Mouse (Mus musculus) embryonic facial prominence, embryonic 10.5 days (tissue): Measurements from ENCODE around the gene Pitpnm1. TPM values are rescaled to one million over a fixed set of nuclear protein-coding genes. Genes with fewer than 3 reads are reported as not detected.

Experiments
- DNase-seq: peaks from one replicate; pipeline ENCODE4 v3.0.0-alpha.2; 2017; ENCODE audit warnings: low spot score
- H3K27ac ChIP-seq: fragments of 300-500 bp; sonication (generic); replicated peaks from 2 replicates; pipeline ENCODE4 v1.5.1; 2016; ENCODE audit warnings: mild to moderate bottlenecking
- H3K27me3 ChIP-seq: fragments of 300-500 bp; sonication (generic); replicated peaks from 2 replicates; pipeline ENCODE4 v1.6.1; 2016; ENCODE audit warnings: low read depth, mild to moderate bottlenecking; ENCODE audit not compliant: poor library complexity, severe bottlenecking
- H3K36me3 ChIP-seq: fragments of 300-500 bp; sonication (generic); replicated peaks from 2 replicates; pipeline ENCODE4 v1.6.1; 2016; ENCODE audit warnings: mild to moderate bottlenecking, moderate library complexity
- H3K4me1 ChIP-seq: fragments of 300-500 bp; sonication (generic); 2 replicates; pipeline ENCODE4 v1.6.1; 2016
- H3K4me3 ChIP-seq: fragments of 300-500 bp; sonication (generic); 2 replicates; pipeline ENCODE4 v1.5.1; 2016; ENCODE audit warnings: mild to moderate bottlenecking, moderate library complexity
- H3K9me3 ChIP-seq: fragments of 300-500 bp; sonication (generic); 2 replicates; pipeline ENCODE4 v1.6.1; 2016; ENCODE audit warnings: mild to moderate bottlenecking
- WGBS: fragments of 180-500 bp; shearing (Covaris S2); methylation state at CpG from one replicate; pipeline ENCODE4 v1.1.7; 2016; 5-methylcytosine and 5-hydroxymethylcytosine counted together
- polyA plus RNA-seq: library from polyadenylated mRNA; unstranded; fragments of >200 nt; fragmentation: Nextera tagmentation; extraction: Ambion mirVana; gene quantifications from 2 replicates; pipeline ENCODE4 v1.2.1, GENCODE M21; 2016

Gene Pitpnm1
- polyA plus RNA-seq, 1 experiment from 2014 or later, result 11.0 TPM

- Histone ChIP-seq H3K36me3 (no peaks in the 10 kb centered on the region), H3K4me3 (no peak overlapping the region), H3K4me1 (no peaks in the 10 kb centered on the region), H3K27me3 (peaks cover 3% of the 10 kb centered on the region; the same call in 1 of the 2 replicates), H3K9me3 (no peaks in the 10 kb centered on the region), H3K27ac (no peak overlapping the region)
- no peak for DNase-seq
- WGBS, result 75% methylated on average over 6 of the region's 6 CpGs
These were observed 10.7 kb upstream of the Pitpnm1 start for GRCm38 (mm10) chr19:4089128-4089527.

- DNase-seq, result no peak
- Histone ChIP-seq H3K4me1 (no peaks in the 10 kb centered on the region), H3K36me3 (no peaks in the 10 kb centered on the region), H3K9me3 (no peaks in the 10 kb centered on the region), H3K27ac (no peak overlapping the region), H3K27me3 (no peaks in the 10 kb centered on the region), H3K4me3 (no peak overlapping the region)
- 85% methylated on average over 3 of the region's 3 CpGs for WGBS
These were observed 9.4 kb upstream of the Pitpnm1 start for GRCm38 (mm10) chr19:4090446-4090845.

DNA sequence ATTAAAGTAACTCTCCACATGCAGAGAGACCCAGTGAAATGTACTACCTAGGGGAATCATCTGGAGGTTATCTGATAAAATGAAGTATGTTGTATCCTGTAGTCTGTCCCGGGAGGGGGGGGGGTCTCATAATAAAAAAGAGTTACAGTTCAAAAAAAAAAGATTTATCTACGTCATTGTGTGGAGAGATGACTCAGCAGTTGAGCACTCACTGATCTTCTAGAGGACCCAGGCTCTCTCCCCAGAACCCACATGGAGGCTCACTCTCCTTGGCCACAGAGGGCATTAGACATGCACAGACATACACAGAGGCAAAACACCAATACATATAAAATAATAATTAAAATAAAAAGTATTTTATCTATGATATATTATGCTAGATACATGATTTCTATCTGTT, 8.4 kb upstream of the Pitpnm1 start:
- no peak overlapping the region for H3K4me3 ChIP-seq
- no peaks in the 10 kb centered on the region for H3K9me3 ChIP-seq
- no peak overlapping the region for H3K27ac ChIP-seq
- H3K27me3 ChIP-seq, result no peaks in the 10 kb centered on the region
- no peak for DNase-seq
- H3K36me3 ChIP-seq, result no peaks in the 10 kb centered on the region
- 72% methylated on average over 2 of the region's 2 CpGs for WGBS
- H3K4me1 ChIP-seq, result peaks cover 6% of the 10 kb centered on the region

DNA sequence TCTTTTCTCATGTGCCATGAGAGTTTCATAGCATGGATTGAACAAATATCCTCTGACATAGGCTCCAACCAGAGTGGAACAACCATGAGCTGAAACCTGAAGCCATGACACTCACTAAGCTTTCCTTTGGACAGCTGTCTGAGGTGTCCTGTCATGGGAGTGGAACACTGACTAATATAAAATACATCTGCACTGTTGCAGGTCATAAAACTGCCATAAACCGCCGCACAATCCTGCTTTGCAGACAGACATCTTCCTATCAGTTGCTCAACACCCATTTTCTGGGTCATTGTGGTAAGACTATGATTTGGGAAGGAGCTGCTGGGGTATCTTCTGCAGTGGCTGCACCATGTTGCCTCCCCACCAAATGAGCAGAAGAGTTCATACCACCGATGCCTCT, 7.0 kb upstream of the Pitpnm1 start:
- 90% methylated on average over 3 of the region's 3 CpGs for WGBS
- H3K27ac ChIP-seq, result no peak overlapping the region
- peaks cover 17% of the 10 kb centered on the region for H3K4me1 ChIP-seq

DNA sequence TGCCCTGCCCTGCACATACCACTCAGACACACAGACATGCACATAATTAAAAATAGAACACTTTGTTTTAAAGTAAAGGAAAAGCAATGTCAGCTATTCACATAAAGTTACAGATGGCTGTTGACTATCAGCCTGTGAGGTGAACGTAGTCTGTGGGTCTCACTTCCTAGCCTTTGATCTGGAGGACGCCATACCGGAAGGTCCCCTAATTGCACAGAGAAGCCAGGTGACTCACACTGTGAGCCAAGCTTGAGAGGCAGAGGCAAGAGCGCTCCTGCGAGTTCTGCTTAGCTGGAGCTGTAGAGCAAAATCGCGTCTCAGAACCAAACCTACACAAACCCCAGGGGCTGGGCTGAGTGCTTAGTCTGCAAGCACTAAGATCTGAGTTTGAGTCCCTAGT, 6.0 kb upstream of the Pitpnm1 start:
- no peaks in the 10 kb centered on the region for H3K36me3 ChIP-seq
- peaks cover 6% of the 10 kb centered on the region for H3K27me3 ChIP-seq
- H3K9me3 ChIP-seq, result no peaks in the 10 kb centered on the region
- H3K4me1 ChIP-seq, result peaks cover 28% of the 10 kb centered on the region
- WGBS, result 74% methylated on average over 7 of the region's 7 CpGs
- H3K4me3 ChIP-seq, result no peak overlapping the region
- no peak overlapping the region for H3K27ac ChIP-seq
- DNase-seq, result no peak

More for the DNA sequence above, 7.0 kb upstream of the Pitpnm1 start:
- DNase-seq, result no peak
- Histone ChIP-seq H3K27me3 (no peaks in the 10 kb centered on the region), H3K36me3 (no peaks in the 10 kb centered on the region), H3K9me3 (no peaks in the 10 kb centered on the region), H3K4me3 (no peak overlapping the region)

DNA sequence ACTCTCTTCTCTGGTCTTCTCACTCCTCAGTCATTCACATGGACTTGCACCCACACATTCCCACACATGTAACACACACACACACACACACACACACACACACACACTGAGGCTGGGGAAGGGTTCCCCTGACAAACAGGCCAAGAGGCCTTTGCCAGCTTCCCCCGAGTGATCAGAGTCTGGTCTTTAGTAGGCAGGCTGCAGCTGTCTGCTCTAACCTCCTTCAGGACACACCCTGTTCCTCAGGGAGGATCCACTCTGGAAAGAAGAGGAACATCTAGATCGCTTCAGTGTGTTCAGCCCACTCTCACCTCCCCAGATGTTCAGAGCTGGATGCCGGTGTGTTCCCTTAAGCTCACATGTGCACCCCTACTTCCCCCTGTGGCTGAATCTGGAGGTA, 5.5 kb upstream of the Pitpnm1 start:
- H3K36me3 ChIP-seq, result no peaks in the 10 kb centered on the region
- peaks cover 11% of the 10 kb centered on the region for H3K27me3 ChIP-seq
- DNase-seq, result no peak
- peaks cover 33% of the 10 kb centered on the region for H3K4me1 ChIP-seq
- 79% methylated on average over 3 of the region's 3 CpGs for WGBS
- no peak overlapping the region for H3K4me3 ChIP-seq
- no peaks in the 10 kb centered on the region for H3K9me3 ChIP-seq
- H3K27ac ChIP-seq, result no peak overlapping the region

DNA sequence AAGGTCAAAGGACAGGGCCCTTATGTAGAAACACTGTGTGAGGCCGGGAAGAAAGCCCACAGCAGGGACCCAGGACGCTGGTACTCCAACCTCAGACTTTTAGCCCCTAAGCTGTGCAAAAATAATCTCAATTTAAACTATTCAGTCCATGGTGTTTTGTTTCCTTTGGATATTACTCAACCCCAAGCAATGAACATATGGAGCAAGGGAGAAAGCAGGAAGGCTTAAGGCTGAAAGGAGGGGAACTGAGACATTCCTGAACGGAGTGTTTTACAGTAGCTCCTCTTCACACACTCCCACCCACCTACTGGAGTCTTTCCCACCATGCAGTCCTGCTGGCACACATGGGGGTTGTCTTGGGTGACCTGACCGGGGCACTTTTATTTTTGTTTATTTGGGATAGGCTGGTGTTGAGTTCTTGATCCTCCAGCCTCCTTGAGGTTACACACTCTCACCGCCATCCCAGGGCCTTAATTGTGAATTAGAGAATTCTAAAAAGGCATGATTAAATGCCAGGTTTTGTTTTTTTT, 5.0 kb upstream of the Pitpnm1 start:
- H3K9me3 ChIP-seq, result no peaks in the 10 kb centered on the region
- DNase-seq, result no peak
- peaks cover 38% of the 10 kb centered on the region for H3K4me1 ChIP-seq
- H3K27me3 ChIP-seq, result peaks cover 16% of the 10 kb centered on the region
- WGBS, result 79% methylated on average over 5 of the region's 5 CpGs
- no peak overlapping the region for H3K4me3 ChIP-seq
- H3K36me3 ChIP-seq, result no peaks in the 10 kb centered on the region
- H3K27ac ChIP-seq, result no peak overlapping the region

DNA sequence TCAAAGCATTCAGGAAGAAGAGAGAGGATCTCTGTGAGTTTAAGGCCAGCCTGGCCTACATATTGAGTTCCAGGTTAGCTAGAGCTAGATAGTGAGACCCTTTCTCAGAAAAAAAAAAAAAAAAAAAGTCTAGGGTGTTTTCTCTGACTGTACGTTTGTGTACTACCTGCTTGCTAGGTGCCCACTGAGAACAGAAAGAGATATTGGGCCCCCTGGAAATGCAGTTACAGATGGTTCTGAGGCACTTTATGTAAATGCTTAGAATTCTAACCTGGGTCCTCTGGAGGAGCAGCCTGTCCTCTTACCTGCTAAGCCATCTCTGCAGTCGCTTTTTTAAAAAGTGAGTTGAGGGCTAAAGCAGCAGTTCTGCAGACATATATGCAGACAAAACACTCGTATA, 4.0 kb upstream of the Pitpnm1 start:
- WGBS, result 69% methylated on average over 3 of the region's 3 CpGs
- H3K9me3 ChIP-seq, result no peaks in the 10 kb centered on the region
- H3K36me3 ChIP-seq, result no peaks in the 10 kb centered on the region
- DNase-seq, result no peak
- H3K27me3 ChIP-seq, result peaks cover 26% of the 10 kb centered on the region
- no peak overlapping the region for H3K4me3 ChIP-seq
- H3K4me1 ChIP-seq, result peaks cover 48% of the 10 kb centered on the region
- H3K27ac ChIP-seq, result no peak overlapping the region

DNA sequence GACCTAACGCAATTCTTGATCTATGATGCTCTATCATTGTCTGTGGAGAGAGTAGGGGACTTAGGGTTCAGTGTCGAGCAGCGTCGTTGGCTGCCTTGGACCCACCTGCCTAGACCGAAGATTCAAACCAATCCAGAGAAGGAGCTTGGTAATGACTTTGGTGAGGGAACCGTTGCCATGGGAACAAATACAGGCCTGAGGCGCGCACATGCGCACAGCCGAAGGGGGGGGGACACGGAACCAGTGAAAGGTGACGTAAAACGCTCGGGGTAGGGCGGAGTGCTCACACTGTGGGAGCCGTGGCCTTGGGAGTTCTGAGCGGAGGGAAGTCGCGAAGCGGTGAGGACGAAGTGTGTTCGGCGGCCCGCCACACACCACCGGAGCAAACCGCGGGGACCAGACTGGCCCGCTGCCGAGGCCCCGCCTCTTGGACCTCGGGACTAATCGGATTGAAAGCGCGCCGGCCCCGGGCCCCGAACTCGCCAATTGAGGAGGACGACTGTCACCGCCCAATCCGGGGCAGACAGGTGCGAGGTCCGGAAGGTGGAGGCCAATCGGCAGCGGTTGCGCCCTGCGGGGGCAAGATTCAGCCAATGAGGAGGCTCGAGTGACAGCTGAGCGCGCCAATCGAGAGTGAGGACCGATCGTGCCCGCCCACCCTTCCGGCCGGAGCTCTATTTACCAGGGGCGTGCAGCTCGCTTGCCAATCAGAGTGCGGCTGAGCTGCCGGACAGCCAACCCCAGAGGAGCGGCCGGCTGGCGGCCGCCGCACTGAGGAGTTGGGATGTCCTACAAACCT, 3.0 kb upstream of the Pitpnm1 start, which contains the start of gene Cdk2ap2:
Cdk2ap2 (plus strand) TSS at position 541 of the 799 bp plus-strand sequence.
- Histone ChIP-seq H3K27ac (peak within 1 kb of the TSS; percentile 89), H3K36me3 (no peaks in the 10 kb centered on the region), H3K4me3 (peak within 1 kb of the TSS; percentile 76), H3K9me3 (no peaks in the 10 kb centered on the region), H3K27me3 (peaks cover 36% of the 10 kb centered on the region), H3K4me1 (peaks cover 58% of the 10 kb centered on the region)
- WGBS, result under 1% methylated on average over 65 of the region's 65 CpGs
- peak; percentile 100 for DNase-seq

DNA sequence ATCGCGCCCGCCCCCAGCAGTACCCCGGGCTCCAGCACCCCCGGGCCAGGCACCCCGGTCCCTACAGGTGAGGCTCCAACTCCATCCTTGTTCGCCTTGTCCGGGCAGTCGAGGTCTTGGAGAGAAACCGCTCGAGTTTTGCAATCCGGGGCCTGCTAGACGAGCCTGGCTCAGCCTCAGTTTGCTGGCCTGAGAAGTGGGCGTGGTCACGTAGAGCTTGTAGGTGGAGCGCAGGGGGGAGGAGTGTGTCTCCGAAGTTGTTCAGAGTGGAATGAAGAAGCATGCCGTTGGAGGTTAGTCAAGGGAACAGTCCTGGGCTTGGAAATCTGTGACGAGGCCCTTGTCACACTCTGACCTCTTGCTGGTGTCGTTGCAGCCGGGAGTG, 2.4 kb upstream of the Pitpnm1 start:
- 2% methylated on average over 21 of the region's 21 CpGs for WGBS
- Histone ChIP-seq H3K9me3 (no peaks in the 10 kb centered on the region), H3K36me3 (no peaks in the 10 kb centered on the region), H3K27me3 (peaks cover 42% of the 10 kb centered on the region), H3K4me3 (peak overlapping the region; percentile 76), H3K4me1 (peaks cover 61% of the 10 kb centered on the region), H3K27ac (peak overlapping the region; percentile 89)
- DNase-seq, result no peak

DNA sequence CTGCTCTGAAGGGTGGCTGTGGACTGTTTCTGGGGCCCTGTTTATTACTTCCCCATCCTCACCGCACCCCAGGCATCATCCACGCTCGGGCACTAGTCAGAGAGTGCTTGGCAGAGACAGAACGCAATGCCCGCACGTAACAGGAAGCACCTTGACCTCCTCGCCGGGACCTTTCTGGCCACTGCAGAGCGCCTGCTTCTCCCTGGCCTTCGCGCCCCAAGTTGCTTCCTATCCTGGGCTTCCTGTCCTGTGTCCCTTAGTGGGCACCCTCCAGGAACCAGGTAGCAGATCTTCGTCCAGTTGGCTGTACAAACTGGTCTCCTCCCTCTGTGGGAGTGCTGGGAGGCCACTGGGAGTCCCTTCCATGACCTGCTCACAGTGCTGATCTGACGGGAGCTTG, 1.4 kb upstream of the Pitpnm1 start:
- Histone ChIP-seq H3K4me3 (peak overlapping the region; percentile 17; the same call in 1 of the 2 replicates), H3K4me1 (peaks cover 61% of the 10 kb centered on the region), H3K9me3 (no peaks in the 10 kb centered on the region), H3K27me3 (peaks cover 52% of the 10 kb centered on the region), H3K36me3 (no peaks in the 10 kb centered on the region), H3K27ac (no peak overlapping the region)
- WGBS, result 89% methylated on average over 13 of the region's 13 CpGs
- DNase-seq, result no peak

DNA sequence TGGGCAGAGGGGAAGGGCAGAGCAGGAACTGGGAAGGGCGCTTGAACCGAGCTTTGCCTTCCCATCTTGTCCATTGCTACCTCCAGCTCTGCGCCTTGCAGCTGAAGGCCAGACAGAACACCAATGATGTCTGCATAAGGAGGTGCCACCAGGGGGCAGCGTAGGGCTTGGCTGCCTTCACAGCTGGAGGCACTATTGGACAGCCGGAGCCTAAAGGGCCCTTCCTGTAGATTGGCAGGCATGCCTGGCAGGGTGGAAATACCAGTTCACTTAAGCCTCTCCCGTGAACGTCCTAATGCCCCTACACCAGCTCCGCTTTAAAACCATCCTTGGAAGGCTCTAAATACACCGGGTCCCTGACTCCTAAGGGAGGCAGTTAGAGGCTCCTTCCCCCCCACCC, 742 bp upstream of the Pitpnm1 start:
- Histone ChIP-seq H3K4me3 (peak overlapping the region; percentile 70), H3K9me3 (no peaks in the 10 kb centered on the region), H3K36me3 (no peaks in the 10 kb centered on the region), H3K27ac (no peak overlapping the region), H3K27me3 (peaks cover 55% of the 10 kb centered on the region), H3K4me1 (peaks cover 61% of the 10 kb centered on the region)
- peak; percentile 92 for DNase-seq
- WGBS, result 12% methylated on average over 9 of the region's 9 CpGs

DNA sequence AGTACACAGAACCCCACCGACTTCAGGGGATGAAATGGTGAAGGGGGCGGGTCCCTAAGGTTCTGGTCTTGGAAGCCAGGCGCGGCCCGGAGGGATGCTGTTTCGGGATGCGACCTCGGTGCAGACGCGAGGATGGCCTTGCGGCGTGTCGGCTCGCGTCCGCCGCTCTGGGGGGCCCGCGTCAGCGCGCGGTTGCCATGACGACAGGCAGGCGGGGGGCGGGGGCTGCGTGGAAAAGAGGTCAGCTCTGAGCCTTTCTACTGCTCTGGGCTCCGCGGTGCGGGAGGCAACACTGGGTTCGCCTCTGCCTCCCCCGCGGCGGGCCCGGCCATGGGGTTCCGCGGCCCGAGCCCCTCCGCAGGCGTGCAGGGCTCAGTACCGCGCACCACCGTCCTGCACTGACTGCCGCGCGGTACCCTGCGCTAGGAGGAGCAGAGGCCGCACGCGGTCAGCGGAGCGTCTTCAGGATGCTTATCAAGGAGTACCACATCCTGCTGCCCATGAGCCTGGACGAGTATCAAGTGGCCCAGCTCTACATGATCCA, 992 bp downstream of the Pitpnm1 start:
- H3K4me1 ChIP-seq, result peaks cover 60% of the 10 kb centered on the region
- H3K27ac ChIP-seq, result peak overlapping the region; percentile 63
- H3K36me3 ChIP-seq, result no peaks in the 10 kb centered on the region
- H3K27me3 ChIP-seq, result peaks cover 55% of the 10 kb centered on the region
- H3K4me3 ChIP-seq, result peak overlapping the region; percentile 70
- no peaks in the 10 kb centered on the region for H3K9me3 ChIP-seq
- DNase-seq, result peak; percentile 74
- under 1% methylated on average over 52 of the region's 52 CpGs for WGBS
